Mouse (Mus musculus): ENCODE measurements around the gene Scrn1.
A peak's percentile ranks its signal among the peaks of the same experiment; 100 is the strongest.

Gene Scrn1

DNA sequence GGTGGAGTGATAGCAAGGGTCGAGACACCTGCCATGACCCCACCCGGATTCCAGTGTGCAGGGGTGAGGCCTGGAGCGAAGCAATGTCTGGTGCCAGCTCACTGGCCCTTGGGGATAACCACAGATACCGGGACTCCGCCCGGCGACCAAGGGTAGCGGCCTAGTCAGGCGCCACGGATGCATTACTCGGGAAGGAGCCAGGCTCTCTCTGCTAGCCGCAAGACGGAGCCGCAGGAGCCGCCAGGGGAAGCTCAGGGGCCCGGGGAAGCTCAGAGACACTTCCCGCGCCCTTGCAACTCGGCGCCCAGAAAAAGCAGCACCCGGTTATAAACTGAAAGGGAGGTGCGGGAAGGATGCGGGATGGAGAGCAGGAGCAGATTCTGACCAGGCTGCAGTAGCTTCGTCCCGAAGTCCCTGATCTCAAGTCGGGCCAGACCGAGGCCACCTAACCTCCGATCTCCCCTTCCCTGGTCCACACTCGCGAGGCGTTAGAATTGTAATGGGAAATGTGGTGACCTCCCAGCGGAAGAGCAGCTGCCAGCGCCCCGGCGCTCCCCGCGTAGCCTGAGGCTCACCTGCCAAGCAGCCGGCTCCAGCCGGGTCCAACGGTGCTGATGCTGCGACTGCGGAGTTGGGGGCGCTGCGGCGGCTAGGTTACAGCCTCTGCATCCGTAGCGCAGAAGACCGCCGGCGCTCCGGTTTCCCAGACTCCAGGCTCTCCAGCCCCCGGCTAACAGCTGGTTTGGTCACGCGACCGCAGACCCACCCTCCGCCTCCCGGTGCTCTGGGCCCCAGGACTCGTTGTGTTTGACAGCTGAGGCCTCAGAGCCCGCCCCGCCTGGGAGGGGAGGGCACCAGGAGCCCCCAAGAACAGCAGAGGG, at the start of gene Scrn1:
TSS of gene Scrn1 (minus strand) at position 825 of the 881 bp plus-strand sequence.
- DNase-seq (ENCODE audit: low read depth, low spot score): no peak

DNA sequence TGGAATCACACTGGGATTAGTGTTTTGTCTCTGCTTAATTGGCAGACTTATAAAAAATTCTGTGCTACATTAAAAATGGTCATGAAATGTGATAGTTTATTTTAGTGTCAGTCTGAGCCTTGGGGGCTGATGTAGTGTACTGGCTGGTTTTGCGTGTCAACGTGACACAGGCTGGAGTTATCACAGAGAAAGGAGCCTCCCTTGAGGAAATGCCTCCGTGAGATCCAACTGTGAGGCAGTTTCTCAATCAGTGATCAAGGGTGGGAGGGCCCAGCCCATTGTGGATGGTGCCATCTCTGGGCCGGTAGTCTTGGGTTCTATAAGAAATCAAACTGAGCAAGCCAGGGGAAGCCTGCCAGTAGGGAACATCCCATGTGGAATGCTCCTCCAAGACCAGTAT, 40.0 kb upstream of the Scrn1 start:
- no peak for DNase-seq (ENCODE audit: low read depth, low spot score)

DNA sequence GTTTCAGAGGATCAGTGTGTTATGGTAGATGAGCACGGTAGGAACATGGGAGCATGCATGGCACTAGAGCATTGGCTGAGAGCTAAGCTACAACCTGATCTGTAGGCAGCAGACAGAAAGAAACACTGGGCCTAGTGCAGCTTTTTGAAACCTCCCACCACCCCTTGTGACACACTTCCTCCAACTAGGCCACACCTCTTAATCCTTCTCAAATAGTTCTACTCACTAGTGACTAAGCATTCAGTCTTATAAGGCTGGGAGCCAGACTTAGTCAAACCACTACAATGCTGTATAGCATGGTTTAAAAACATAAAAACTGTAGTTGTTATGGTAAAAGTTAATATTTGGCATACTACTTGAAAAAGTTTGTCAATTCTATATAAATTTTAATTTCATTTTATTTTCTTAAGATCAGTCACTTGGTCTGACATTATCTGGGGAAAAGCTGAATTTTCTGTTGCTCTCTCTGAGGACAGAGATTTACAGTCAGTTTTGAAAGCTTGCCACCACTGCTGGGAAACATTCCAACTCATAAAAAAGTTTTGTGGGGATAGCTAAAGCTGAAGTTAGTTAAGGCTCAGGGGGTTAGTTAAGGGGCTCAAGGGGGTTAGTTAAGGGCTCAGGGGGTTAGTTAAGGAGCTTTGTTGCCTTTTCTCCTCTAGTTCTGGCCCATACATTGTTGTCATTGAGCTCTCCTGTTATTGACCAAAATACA, 37.9 kb upstream of the Scrn1 start:
- no peak for DNase-seq (ENCODE audit: low read depth, low spot score)

DNA sequence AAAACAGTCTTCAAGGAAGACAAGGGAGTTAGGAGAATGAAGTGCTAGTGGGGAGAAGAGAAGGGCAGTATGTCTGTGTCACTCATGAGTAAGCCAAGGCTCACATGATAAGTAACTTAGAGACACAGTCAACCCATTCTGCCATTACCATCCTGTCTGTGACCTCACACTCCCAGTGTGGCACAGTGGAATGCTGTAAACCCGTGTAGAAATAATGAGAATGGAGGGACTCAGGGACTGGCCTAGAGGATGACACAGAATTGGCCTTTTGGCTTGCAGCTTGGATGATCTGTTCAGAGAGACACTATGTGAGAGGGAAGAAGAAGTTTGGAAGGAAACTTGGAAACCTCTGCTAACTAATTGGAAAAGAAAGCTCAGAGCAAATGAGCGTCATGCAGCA, 36.6 kb upstream of the Scrn1 start:
- DNase-seq (ENCODE audit: low read depth, low spot score): no peak

DNA sequence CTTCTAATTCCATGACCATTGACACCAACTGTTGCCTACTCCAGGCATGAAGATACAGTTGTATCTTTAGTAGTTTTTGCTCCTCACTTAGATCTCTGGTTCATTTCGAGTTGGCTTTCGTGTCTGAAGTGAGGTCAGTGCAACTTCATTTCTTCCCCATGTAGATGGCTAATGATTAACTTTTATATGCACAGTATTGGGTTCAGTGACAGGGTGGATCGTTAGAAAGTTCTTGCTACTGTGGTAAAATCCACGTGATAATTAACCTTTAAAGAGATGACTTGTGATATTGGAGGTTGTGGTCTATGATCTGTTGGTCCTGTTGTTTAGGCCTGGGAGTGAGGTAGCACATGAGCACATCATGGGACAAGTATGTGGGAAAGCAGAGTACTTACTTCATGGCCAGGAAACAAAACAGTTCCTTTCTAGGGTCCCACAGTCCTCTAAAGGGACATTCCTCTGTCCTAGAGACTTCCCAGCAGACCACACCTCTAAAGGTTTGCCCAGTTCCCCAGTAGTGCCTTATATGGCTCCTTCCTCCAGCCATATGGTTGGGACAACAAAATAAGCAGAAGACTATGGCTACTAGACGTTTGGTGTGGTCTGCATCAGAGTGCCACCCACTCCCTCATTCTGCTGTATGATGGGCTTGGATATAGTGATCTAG, 34.5 kb upstream of the Scrn1 start:
- no peak for DNase-seq (ENCODE audit: low read depth, low spot score)

DNA sequence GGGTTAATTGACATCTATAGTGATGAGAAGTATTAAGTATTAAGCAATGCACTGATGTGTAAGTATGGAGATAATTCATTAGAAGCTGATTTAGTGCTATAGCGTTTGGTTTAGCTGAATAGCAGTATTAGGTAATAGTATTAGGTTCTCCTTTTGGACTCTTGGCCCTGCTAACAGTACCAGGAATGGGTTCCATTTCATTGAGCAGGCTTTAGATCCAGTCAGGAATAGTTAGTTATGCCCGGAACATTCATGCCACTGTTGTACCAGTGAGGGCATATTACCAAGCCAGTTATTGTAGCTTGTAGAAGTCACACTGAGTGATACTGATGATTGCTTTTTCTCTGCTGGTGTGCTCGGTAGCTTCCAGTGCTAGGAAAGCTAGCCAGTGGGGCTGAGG, 31.4 kb upstream of the Scrn1 start:
- DNase-seq (ENCODE audit: low read depth, low spot score): no peak

DNA sequence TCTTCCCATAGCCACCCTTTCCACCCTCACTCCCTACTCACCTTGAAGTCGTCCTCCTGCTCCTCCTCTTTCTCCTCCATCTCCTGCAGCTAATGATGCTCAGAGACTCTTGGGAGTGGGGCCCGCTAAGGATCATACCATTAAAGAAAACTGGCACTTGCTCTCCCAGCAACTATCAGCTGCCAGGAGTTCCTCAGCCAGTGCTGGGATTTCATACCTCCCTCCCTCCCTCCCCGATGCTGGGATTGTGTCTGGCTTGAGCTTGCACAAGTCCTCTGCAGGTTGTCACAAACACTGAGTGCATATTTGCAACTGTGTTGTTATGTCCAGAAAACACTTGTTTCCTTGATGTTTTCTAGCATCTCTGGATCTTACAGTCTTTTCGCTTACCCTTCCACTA, 30.9 kb upstream of the Scrn1 start, which contains the start of gene Fkbp14:
TSS of gene Fkbp14 (minus strand) at position 101 of the 400 bp plus-strand sequence.
- DNase-seq (ENCODE audit: low read depth, low spot score): no peak

DNA sequence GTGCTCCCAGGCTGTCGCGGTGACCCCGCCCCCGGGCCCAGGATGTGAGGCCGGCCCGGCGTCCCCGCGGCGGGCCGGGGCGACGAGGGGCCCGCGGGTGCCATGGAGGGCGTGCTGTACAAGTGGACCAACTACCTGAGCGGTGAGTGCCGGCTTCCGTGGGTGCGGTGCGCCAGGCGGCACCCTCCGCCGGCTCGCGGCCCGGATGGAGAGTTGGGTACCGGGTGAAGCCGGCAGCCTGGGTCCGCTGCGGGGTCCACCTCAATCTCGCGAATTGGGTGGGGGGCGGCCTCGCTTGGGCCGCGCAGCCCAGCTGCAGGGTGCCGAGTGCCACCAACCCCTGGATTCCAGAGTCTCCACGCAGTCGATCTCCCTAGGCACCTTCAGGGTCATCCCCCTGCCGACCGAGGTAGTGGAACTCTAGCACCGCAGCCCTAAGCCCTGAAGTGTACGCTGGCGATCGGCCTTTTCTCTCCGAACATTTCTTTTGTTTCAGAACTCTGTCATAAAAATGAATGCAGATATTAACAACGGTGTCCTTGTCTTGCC, 29.1 kb upstream of the Scrn1 start:
- DNase-seq (ENCODE audit: low read depth, low spot score): no peak

DNA sequence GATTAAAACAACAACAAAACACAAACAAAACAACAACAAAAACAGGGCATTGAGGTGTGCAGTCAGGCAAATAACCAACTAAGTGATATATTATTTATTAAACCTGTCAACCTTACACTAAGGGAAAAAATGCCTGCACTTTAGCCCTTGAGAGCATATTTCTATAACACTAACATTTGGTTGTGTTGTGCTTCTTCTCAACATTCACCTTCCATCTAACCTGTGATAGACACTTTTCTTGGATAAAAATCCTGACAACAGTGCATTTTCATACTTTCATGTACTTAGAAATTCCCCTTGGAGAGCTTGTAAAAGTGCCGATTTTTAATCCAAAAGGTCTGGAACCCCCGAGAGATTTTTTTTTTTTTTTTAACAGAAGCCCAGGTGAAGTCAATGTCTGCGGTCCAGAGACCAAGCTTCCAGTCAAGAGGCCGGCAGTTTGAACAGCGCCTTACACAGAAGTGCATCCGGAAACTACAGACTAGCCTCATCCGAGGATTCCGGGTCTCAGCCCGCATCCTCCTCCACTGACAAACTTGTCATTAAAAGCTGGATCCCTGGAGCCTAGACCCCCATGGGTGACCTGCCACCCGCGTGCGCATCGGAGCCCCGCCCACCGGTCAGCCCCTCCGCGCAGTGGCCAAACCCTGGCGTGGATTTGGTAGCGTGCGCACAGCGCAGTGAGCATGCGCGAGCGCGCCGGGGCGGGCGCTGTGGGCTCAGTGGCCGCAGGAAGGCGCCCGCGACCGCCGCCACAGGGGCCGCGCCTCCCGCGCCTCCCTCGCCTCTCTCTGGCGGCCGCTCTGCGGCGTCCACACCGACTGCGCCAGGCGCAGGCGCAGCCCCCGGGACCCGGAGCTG, 28.4 kb upstream of the Scrn1 start, which contains the start of gene Plekha8:
TSS of gene Plekha8 (plus strand) at position 643 of the 861 bp plus-strand sequence.
- DNase-seq (ENCODE audit: low read depth, low spot score): peak; percentile 92

DNA sequence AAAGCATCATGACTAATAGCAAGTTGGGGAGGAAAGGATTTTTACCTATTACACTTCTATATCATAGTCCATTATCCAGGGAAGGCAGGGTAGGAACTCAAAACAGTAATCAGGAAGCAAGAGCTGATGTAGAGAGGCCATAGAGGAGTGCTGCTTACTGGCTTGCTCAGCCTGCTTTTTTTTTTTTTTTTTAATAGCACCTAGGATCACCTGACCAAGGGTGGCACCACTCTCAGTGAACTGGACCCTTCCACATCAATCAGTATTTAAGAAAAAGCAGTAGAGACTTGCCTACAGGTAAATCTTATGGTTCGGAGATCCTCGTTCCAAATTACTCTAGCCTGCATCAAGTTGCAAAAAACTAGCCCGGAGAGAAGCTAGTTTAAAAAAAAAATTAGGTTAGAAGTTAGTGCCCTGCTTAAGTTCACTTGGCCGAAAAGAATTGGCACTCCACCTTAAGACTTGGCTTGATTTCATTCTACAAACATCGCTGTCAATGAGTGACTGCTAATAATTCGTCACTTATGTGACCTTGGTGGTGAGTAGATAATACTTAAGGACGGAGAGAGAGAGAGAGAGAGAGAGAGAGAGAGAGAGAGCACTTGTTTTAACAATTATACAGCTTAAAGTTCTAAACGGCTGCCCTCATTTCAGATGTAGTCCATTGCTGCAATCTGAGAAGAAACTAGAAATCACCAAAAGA, 27.6 kb upstream of the Scrn1 start:
- DNase-seq (ENCODE audit: low read depth, low spot score): peak; percentile 44

DNA sequence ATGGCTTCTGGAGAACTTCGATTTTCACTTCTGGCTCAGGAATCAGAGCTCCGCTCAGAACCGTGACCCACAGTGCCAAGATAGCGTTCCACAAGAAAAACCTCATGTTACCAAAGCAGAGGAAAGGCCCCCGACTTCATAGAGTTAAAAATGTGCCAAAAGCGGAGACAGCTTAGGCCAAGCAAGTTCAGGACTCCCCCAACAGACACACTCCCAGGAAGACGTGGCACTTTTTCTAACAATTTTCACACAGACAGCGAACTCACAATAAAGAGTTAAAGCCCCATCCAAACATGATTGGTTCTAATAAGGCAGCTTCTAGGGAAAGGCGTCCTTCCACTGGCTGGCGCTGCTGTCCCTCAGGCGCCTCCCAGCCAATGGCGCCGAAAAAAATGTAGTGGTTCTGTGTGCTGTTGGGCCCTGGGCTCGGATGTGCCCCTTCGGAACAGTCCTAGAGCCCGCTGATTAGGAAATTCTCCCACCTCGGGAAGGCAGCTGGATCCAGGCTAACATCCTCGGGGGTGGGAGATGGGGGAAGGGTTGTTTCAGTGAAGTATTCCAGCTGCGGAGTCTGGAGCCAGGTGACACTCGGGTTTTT, 26.7 kb upstream of the Scrn1 start:
- DNase-seq (ENCODE audit: low read depth, low spot score): peak; percentile 82

DNA sequence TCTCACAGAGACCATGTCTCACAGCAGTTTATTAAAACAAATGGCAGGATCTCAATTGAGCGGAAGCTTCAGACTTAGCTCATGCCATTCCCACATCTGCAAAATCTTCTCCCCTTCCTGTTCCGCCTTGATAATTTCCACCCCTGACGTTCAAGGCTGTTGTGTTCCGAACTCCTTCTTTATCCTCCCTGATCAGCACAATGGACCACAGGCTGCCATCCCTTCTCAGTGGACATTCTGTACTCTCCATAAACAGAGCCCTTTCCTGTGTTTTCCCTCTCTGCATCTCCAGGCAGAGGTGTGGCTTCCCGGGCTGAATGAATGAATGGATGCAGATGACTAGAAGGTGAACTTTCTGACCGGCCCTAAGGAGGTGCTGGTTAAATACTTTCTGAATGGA, 25.5 kb upstream of the Scrn1 start:
- no peak for DNase-seq (ENCODE audit: low read depth, low spot score)

DNA sequence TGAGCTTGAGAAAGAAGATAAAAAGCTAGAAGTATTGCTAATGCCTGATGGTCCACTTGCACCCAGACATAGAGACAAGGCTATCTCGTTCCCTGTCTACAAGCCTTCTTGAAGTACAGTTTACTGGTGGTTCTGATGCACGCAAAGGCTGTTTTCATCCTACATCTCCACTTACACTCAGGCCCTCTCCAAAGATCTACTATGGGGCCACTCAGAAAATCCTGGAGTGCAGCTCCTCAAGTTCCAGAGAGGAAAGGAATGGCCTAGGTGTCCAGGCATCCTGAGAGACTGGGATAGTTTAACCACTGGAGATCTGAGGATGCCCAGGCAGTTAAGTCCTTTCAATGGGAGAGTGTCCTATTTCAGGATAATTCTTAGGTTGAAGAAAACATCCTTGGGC, 24.4 kb upstream of the Scrn1 start:
- no peak for DNase-seq (ENCODE audit: low read depth, low spot score)

DNA sequence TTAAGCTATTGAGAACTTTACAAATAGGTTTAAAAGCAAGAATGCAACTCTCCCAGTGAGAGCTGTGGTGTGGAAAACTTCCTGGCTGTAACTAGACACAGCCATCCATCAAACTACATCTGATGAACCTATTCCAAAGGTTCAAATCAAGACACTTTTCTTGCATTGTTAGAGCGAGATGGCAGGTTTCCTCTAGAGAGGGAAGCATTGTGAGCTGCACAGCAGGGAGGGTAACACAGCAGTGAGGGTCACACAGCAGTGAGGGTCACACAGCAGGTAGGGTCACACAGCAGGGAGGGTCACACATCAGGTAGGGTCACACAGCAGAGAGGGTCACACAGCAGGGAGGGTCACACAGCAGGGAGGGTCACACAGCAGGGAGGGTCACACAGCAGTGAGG, 21.9 kb upstream of the Scrn1 start:
- no peak for DNase-seq (ENCODE audit: low read depth, low spot score)

DNA sequence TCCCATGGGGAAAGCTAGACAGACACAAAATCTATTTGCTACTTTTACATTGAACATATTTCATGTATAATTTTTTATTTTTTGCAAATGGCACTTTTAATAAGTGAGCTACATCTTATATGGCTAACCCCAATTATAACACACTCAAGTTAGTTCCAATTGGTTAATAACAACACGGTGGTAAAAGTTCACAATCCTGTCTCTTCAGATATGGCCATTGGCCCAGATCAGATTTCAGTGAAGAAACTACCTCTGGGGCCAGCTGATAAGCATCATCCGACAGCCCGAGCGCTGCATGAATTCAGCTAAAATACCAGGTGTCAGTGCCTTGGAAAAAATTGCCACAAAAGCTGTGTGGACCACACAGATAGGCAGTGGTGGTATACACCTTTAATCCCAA, 21.4 kb upstream of the Scrn1 start:
- no peak for DNase-seq (ENCODE audit: low read depth, low spot score)

DNA sequence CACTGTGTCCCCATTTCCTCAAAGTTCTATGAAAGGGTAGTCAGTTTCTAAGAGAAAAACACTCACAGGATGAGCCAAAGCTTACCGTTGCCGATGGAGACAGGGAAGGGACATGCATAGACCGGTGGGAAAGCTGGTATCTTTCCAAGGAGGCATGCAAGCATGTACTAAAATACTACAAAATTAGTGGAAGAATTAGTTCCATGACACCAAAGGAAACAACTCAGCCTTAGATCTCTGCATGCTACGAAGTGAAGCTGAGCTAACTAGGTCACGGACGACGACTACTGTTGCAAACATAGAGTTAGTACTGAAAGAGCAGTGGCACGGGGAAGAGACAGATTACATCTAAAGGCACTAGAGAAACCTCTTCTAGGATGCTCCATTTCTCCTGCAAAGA, 20.6 kb upstream of the Scrn1 start:
- DNase-seq (ENCODE audit: low read depth, low spot score): no peak

DNA sequence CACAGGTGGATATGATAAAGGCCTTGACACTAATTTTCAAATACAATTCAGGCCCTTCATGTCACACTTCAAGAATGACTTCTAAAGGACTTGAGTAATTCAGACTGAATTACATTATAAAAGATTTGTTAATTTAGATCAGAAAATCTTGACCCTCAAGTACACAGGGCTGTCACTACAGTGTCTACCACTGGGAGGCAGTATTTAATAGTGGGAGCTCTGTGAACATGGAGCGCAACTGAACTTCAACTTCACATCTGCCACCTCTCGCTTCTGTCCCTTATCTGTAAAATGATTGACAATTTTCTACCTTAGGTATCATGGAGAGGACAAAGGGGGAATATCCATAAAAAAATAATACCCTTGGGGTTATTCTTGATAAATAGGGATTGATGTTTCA, 19.9 kb upstream of the Scrn1 start:
- DNase-seq (ENCODE audit: low read depth, low spot score): peak; percentile 68

DNA sequence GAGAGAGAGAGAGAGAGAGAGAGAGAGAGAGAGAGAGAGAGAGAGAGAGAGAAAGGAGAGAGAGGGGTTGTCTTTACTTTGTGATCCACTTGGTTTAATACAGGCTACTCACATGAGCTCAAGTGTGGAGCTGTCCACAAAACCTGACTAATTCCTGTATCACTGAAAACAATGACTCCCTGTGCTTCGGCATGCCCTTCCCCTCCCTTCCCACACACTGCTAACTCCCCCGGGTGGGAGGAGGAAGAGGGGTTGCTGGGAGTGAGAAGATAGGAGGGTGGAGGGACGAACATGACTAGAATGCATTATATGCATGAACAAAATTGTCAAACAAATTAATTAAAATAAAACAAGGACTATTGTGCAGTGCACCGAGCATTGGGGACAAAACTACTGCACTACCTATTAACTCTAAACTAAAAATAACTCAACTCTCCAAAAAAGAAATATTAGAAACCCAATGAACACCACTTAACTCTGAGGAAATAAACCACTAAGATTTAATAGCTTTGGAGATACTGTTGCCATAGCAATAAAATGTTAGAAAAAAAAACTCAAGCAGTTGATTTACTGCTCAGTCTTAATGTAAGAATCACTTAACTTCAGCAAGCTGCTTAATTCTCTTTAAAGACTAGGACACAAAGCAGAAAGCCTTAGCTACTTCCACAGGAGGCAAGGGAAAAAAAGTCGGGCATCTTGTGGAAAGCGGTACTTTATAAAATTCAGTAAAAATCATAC, 7.1 kb upstream of the Scrn1 start:
- DNase-seq (ENCODE audit: low read depth, low spot score): no peak

DNA sequence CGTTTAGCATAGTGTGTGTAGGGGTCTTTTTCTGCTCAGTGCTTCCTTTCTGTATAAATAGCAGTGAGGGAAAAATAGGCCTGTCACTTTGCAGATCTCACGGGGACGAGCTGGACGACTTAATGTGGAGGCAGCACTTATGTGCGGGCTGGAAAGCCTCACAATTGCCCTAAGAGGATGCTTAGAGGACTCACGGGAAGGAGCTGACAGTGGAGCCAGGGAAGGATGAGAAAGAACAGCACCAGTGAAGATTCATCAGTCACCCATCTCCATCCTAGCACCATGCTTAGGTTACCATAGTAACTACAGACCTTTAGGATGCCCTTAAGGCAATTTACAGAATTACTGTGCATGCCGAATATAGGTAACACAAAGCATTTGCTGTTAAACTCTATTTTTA, 3.5 kb upstream of the Scrn1 start:
- no peak for DNase-seq (ENCODE audit: low read depth, low spot score)

Data from A20 (cell line).